Mouse (Mus musculus): ENCODE measurements at regions not wholly inside any gene's neighbourhood (a gene's known extent, or its start where the extent isn't known, plus 50 kb on each side); places are given as distances from the start of the nearest gene placed in this dataset.

- no peaks in the 10 kb centered on the region for H3K27me3 ChIP-seq (ENCODE audit: control insufficient read depth, insufficient read depth, low read length)
- H3K36me3 ChIP-seq (ENCODE audit: control insufficient read depth, insufficient read depth): no peaks in the 10 kb centered on the region
- no peaks in the 10 kb centered on the region for H3K9me3 ChIP-seq (replicated peaks; ENCODE audit: control insufficient read depth, low read length)
- H3K4me1 ChIP-seq (ENCODE audit: control insufficient read depth, insufficient read depth, low read length): peaks cover under 1% of the 10 kb centered on the region; the same call in 1 of the 2 replicates
- no peak overlapping the region for H3K9ac ChIP-seq (ENCODE audit: low read length)
- WGBS: 79% methylated on average over 5 of the region's 5 CpGs
- no peak overlapping the region for H3K27ac ChIP-seq (ENCODE audit: low read length)
- ATAC-seq (replicated peaks; ENCODE audit: extremely low read depth, insufficient read depth, low FRiP score): no peak
- H3K4me3 ChIP-seq (ENCODE audit: low read length): no peak overlapping the region
- no peak overlapping the region for H3K4me2 ChIP-seq (ENCODE audit: low read depth, low read length)
These were observed 551.9 kb downstream of the Nfib start for GRCm38 (mm10) chr4:82153604-82154003.

- Histone ChIP-seq H3K9ac (ENCODE audit: low read length) (no peak overlapping the region), H3K4me1 (ENCODE audit: control insufficient read depth, insufficient read depth, low read length) (peaks cover 6% of the 10 kb centered on the region), H3K27ac (ENCODE audit: low read length) (no peak overlapping the region), H3K27me3 (ENCODE audit: control insufficient read depth, insufficient read depth, low read length) (no peaks in the 10 kb centered on the region), H3K9me3 (replicated peaks; ENCODE audit: control insufficient read depth, low read length) (no peaks in the 10 kb centered on the region), H3K36me3 (ENCODE audit: control insufficient read depth, insufficient read depth) (no peaks in the 10 kb centered on the region), H3K4me3 (ENCODE audit: low read length) (no peak overlapping the region), H3K4me2 (ENCODE audit: low read depth, low read length) (no peak overlapping the region)
- 80% methylated on average over 1 of the region's 1 CpGs for WGBS
- ATAC-seq (replicated peaks; ENCODE audit: extremely low read depth, insufficient read depth, low FRiP score): no peak
These were observed 555.6 kb downstream of the Nfib start for GRCm38 (mm10) chr4:82149957-82150356.

GRCm38 (mm10) chr4:82148129-82149064, 557.2 kb downstream of the Nfib start:
- no peaks in the 10 kb centered on the region for H3K9me3 ChIP-seq (replicated peaks; ENCODE audit: control insufficient read depth, low read length)
- no peak overlapping the region for H3K4me3 ChIP-seq (ENCODE audit: low read length)
- ATAC-seq (replicated peaks; ENCODE audit: extremely low read depth, insufficient read depth, low FRiP score): peak; percentile 73
- no peak overlapping the region for H3K9ac ChIP-seq (ENCODE audit: low read length)
- no peak overlapping the region for H3K4me2 ChIP-seq (ENCODE audit: low read depth, low read length)
- 34% methylated on average over 6 of the region's 6 CpGs for WGBS
- no peaks in the 10 kb centered on the region for H3K36me3 ChIP-seq (ENCODE audit: control insufficient read depth, insufficient read depth)
- peak overlapping the region; percentile 80 for H3K27ac ChIP-seq (ENCODE audit: low read length)
- H3K27me3 ChIP-seq (ENCODE audit: control insufficient read depth, insufficient read depth, low read length): no peaks in the 10 kb centered on the region
- peaks cover 6% of the 10 kb centered on the region for H3K4me1 ChIP-seq (ENCODE audit: control insufficient read depth, insufficient read depth, low read length)

- Histone ChIP-seq H3K36me3 (ENCODE audit: control insufficient read depth, insufficient read depth) (no peaks in the 10 kb centered on the region), H3K27me3 (ENCODE audit: control insufficient read depth, insufficient read depth, low read length) (no peaks in the 10 kb centered on the region), H3K4me1 (ENCODE audit: control insufficient read depth, insufficient read depth, low read length) (peaks cover 4% of the 10 kb centered on the region; the same call in 1 of the 2 replicates), H3K9ac (ENCODE audit: low read length) (no peak overlapping the region), H3K27ac (ENCODE audit: low read length) (no peak overlapping the region), H3K4me2 (ENCODE audit: low read depth, low read length) (no peak overlapping the region), H3K4me3 (ENCODE audit: low read length) (no peak overlapping the region), H3K9me3 (replicated peaks; ENCODE audit: control insufficient read depth, low read length) (no peaks in the 10 kb centered on the region)
- 56% methylated on average over 3 of the region's 3 CpGs for WGBS
- ATAC-seq (replicated peaks; ENCODE audit: extremely low read depth, insufficient read depth, low FRiP score): no peak
These were observed 563.2 kb downstream of the Nfib start for GRCm38 (mm10) chr4:82142391-82142790.

GRCm38 (mm10) chr4:82139806-82140205, 565.7 kb downstream of the Nfib start:
- no peak overlapping the region for H3K27ac ChIP-seq (ENCODE audit: low read length)
- no peak for ATAC-seq (replicated peaks; ENCODE audit: extremely low read depth, insufficient read depth, low FRiP score)

GRCm38 (mm10) chr4:82139016-82139415, 566.5 kb downstream of the Nfib start:
- Histone ChIP-seq H3K4me1 (ENCODE audit: control insufficient read depth, insufficient read depth, low read length) (peaks cover 4% of the 10 kb centered on the region; the same call in 1 of the 2 replicates), H3K4me3 (ENCODE audit: low read length) (no peak overlapping the region), H3K36me3 (ENCODE audit: control insufficient read depth, insufficient read depth) (no peaks in the 10 kb centered on the region), H3K27ac (ENCODE audit: low read length) (no peak overlapping the region), H3K4me2 (ENCODE audit: low read depth, low read length) (no peak overlapping the region), H3K9ac (ENCODE audit: low read length) (no peak overlapping the region), H3K27me3 (ENCODE audit: control insufficient read depth, insufficient read depth, low read length) (no peaks in the 10 kb centered on the region), H3K9me3 (replicated peaks; ENCODE audit: control insufficient read depth, low read length) (no peaks in the 10 kb centered on the region)
- ATAC-seq (replicated peaks; ENCODE audit: extremely low read depth, insufficient read depth, low FRiP score): no peak
- 100% methylated on average over 1 of the region's 1 CpGs for WGBS

More at GRCm38 (mm10) chr4:82139806-82140205, 565.7 kb downstream of the Nfib start:
- Histone ChIP-seq H3K9me3 (replicated peaks; ENCODE audit: control insufficient read depth, low read length) (no peaks in the 10 kb centered on the region), H3K4me2 (ENCODE audit: low read depth, low read length) (no peak overlapping the region), H3K4me3 (ENCODE audit: low read length) (no peak overlapping the region), H3K4me1 (ENCODE audit: control insufficient read depth, insufficient read depth, low read length) (peaks cover 4% of the 10 kb centered on the region; the same call in 1 of the 2 replicates), H3K36me3 (ENCODE audit: control insufficient read depth, insufficient read depth) (no peaks in the 10 kb centered on the region), H3K27me3 (ENCODE audit: control insufficient read depth, insufficient read depth, low read length) (no peaks in the 10 kb centered on the region), H3K9ac (ENCODE audit: low read length) (no peak overlapping the region)
- WGBS: 88% methylated on average over 6 of the region's 6 CpGs

GRCm38 (mm10) chr4:82132851-82133250, 572.7 kb downstream of the Nfib start:
- 33% methylated on average over 3 of the region's 3 CpGs for WGBS

GRCm38 (mm10) chr4:82132326-82132725, 573.2 kb downstream of the Nfib start:
- H3K36me3 ChIP-seq (ENCODE audit: control insufficient read depth, insufficient read depth): no peaks in the 10 kb centered on the region
- no peaks in the 10 kb centered on the region for H3K27me3 ChIP-seq (ENCODE audit: control insufficient read depth, insufficient read depth, low read length)
- no peak overlapping the region for H3K4me2 ChIP-seq (ENCODE audit: low read depth, low read length)
- 61% methylated on average over 4 of the region's 4 CpGs for WGBS
- H3K9me3 ChIP-seq (replicated peaks; ENCODE audit: control insufficient read depth, low read length): no peaks in the 10 kb centered on the region
- H3K9ac ChIP-seq (ENCODE audit: low read length): no peak overlapping the region
- no peak for ATAC-seq (replicated peaks; ENCODE audit: extremely low read depth, insufficient read depth, low FRiP score)
- H3K27ac ChIP-seq (ENCODE audit: low read length): peak overlapping the region; percentile 88
- H3K4me3 ChIP-seq (ENCODE audit: low read length): no peak overlapping the region
- H3K4me1 ChIP-seq (ENCODE audit: control insufficient read depth, insufficient read depth, low read length): peaks cover 9% of the 10 kb centered on the region

More at GRCm38 (mm10) chr4:82132851-82133250, 572.7 kb downstream of the Nfib start:
- peak; percentile 91 for ATAC-seq (replicated peaks; ENCODE audit: extremely low read depth, insufficient read depth, low FRiP score)
- peak overlapping the region; percentile 89 for H3K27ac ChIP-seq (ENCODE audit: low read length)
- H3K4me1 ChIP-seq (ENCODE audit: control insufficient read depth, insufficient read depth, low read length): peaks cover 9% of the 10 kb centered on the region
- H3K9ac ChIP-seq (ENCODE audit: low read length): no peak overlapping the region
- no peaks in the 10 kb centered on the region for H3K9me3 ChIP-seq (replicated peaks; ENCODE audit: control insufficient read depth, low read length)
- no peaks in the 10 kb centered on the region for H3K36me3 ChIP-seq (ENCODE audit: control insufficient read depth, insufficient read depth)
- H3K27me3 ChIP-seq (ENCODE audit: control insufficient read depth, insufficient read depth, low read length): no peaks in the 10 kb centered on the region
- no peak overlapping the region for H3K4me3 ChIP-seq (ENCODE audit: low read length)
- no peak overlapping the region for H3K4me2 ChIP-seq (ENCODE audit: low read depth, low read length)

- Histone ChIP-seq H3K9ac (ENCODE audit: low read length) (no peak overlapping the region), H3K9me3 (replicated peaks; ENCODE audit: control insufficient read depth, low read length) (no peaks in the 10 kb centered on the region), H3K4me2 (ENCODE audit: low read depth, low read length) (no peak overlapping the region), H3K27me3 (ENCODE audit: control insufficient read depth, insufficient read depth, low read length) (no peaks in the 10 kb centered on the region), H3K4me3 (ENCODE audit: low read length) (no peak overlapping the region), H3K27ac (ENCODE audit: low read length) (no peak overlapping the region), H3K4me1 (ENCODE audit: control insufficient read depth, insufficient read depth, low read length) (peaks cover 9% of the 10 kb centered on the region), H3K36me3 (ENCODE audit: control insufficient read depth, insufficient read depth) (no peaks in the 10 kb centered on the region)
- WGBS: 48% methylated on average over 1 of the region's 1 CpGs
- no peak for ATAC-seq (replicated peaks; ENCODE audit: extremely low read depth, insufficient read depth, low FRiP score)
These were observed 576.1 kb downstream of the Nfib start for GRCm38 (mm10) chr4:82129471-82129870.
